Mouse (Mus musculus) heart, adult 2 months (tissue): ENCODE measurements around the gene Pcyox1. TPM values are rescaled to one million over a fixed set of nuclear protein-coding genes. Genes with fewer than 3 reads are reported as not detected.

Experiments
- DNase-seq, 2 experiments: peaks; one replicate each; pipeline ENCODE4 v3.0.0; 2021
- H3K27ac ChIP-seq: fragments of 200-600 bp; 2 replicates; pipeline ENCODE4 v1.8.1; 2022
- H3K27me3 ChIP-seq: fragments of 200-500 bp; 2 replicates; pipeline ENCODE4 v1.6.1; 2012; ENCODE audit warnings: mild to moderate bottlenecking, low read length, inconsistent platforms, mixed read lengths; ENCODE audit not compliant: control insufficient read depth, insufficient read depth
- H3K36me3 ChIP-seq: fragments of 200-500 bp; 2 replicates; pipeline ENCODE4 v1.6.1; 2012; ENCODE audit warnings: low read length, inconsistent platforms; ENCODE audit not compliant: control insufficient read depth, insufficient read depth
- H3K4me1 ChIP-seq: fragments of 200-500 bp; 2 replicates; pipeline ENCODE4 v1.6.1; 2011; ENCODE audit warnings: low read length; ENCODE audit not compliant: control insufficient read depth, insufficient read depth
- H3K4me3 ChIP-seq: fragments of 200-600 bp; 2 replicates; pipeline ENCODE4 v1.8.1; 2022
- H3K79me2 ChIP-seq: fragments of 200-500 bp; replicated peaks from 2 replicates; pipeline ENCODE4 v1.6.1; 2012; ENCODE audit warnings: mild to moderate bottlenecking, inconsistent platforms, low read length, moderate library complexity, mixed read lengths; ENCODE audit not compliant: control insufficient read depth, insufficient read depth
- H3K9ac ChIP-seq: fragments of 200-500 bp; 2 replicates; pipeline ENCODE4 v1.6.1; 2012; ENCODE audit warnings: low read depth, mild to moderate bottlenecking, control low read depth, inconsistent platforms, low read length, mixed read lengths
- CTCF ChIP-seq: fragments of 200-600 bp; IDR thresholded peaks from 2 replicates; pipeline ENCODE4 v1.8.1; 2022; ENCODE audit warnings: antibody characterized with exemption, mild to moderate bottlenecking, moderate library complexity
- EP300 ChIP-seq: fragments of 200-500 bp; IDR thresholded peaks from 2 replicates; pipeline ENCODE4 v1.6.1; 2011; ENCODE audit warnings: low read depth, low read length, control low read depth; ENCODE audit not compliant: insufficient read depth
- POLR2A ChIP-seq: fragments of 200-500 bp; IDR thresholded peaks from 2 replicates; pipeline ENCODE4 v1.6.1; 2011; ENCODE audit warnings: mild to moderate bottlenecking, low read depth, low read length, control low read depth; ENCODE audit not compliant: insufficient read depth
- WGBS: fragments of 180-500 bp; shearing (Covaris S2); methylation state at CpG from one replicate; pipeline ENCODE4 v1.1.7; 2018; 5-methylcytosine and 5-hydroxymethylcytosine counted together
- intact Hi-C: fragments of 180-260 bp; cut with DNase I; formaldehyde crosslinking; loops from one replicate; pipeline ENCODE4 v1.15.1; 2025
- polyA plus RNA-seq: library from polyadenylated mRNA; depleted of rRNA; stranded (reverse); fragments of >200 nt; gene quantifications from 2 replicates; pipeline ENCODE4 v1.2.3, GENCODE M21; 2012
- total RNA-seq, 2 experiments: library from RNA; stranded (reverse); gene quantifications; 2 replicates each; pipeline ENCODE4 v1.2.3; 2021

The Pcyox1 gene
- total and polyA plus RNA-seq, 3 experiments: 30.3 to 82.5 (median 69.6) TPM

GRCm38 (mm10) chr6:86370093-86370713 lies 26.8 kb downstream of the Pcyox1 start:
- H3K9ac ChIP-seq: peak overlapping the region; percentile 37; the same call in 1 of the 2 replicates
- peaks cover 7% of the 10 kb centered on the region for H3K4me1 ChIP-seq
- H3K27ac ChIP-seq: no peak overlapping the region
- H3K4me3 ChIP-seq: no peak overlapping the region
- no peaks in the 10 kb centered on the region for H3K27me3 ChIP-seq
- H3K36me3 ChIP-seq: no peaks in the 10 kb centered on the region
- no peak for DNase-seq
- no peak for TF ChIP-seq EP300
- 0 out of 2 replicates have a peak, but pooled peaks have one; percentile 32 for TF ChIP-seq POLR2A
- peak; percentile 60 for TF ChIP-seq CTCF
- WGBS: 61% methylated on average over 3 of the region's 3 CpGs
- intact Hi-C loops: loop anchor here (2.0 to 10.0 kb wide), 2 partner anchors 27 to 425 kb away; partner anchors contain the start of gene Pcyox1
- 0 out of 2 replicates have a peak, but pooled peaks cover 1% of the 10 kb centered on the region for H3K79me2 ChIP-seq

DNA sequence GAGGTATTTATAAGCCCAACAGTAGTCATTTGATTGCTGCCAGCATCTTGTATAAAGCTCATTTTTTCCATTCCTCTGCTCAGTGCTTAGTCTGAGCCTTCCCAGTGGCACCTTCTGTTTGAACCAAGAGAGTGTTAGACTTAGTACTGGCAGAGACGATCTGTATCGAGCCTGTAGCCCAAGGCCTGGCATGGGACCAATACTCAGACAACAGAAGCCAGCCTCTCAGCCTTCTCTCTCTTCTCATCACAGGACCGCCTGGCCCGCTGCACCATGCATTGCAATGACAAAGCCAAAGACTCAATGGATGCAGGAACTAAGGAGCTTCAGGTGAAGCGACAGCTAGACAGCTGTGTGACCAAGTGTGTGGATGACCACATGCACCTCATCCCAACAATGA lies 28.5 kb downstream of the Pcyox1 start:
- H3K4me3 ChIP-seq: no peak overlapping the region
- 82% methylated on average over 5 of the region's 5 CpGs for WGBS
- H3K9ac ChIP-seq: no peak overlapping the region
- H3K79me2 ChIP-seq: 0 out of 2 replicates have a peak, but pooled peaks cover 1% of the 10 kb centered on the region
- TF ChIP-seq EP300: no peak
- no peak for TF ChIP-seq CTCF
- no peak for TF ChIP-seq POLR2A
- H3K27me3 ChIP-seq: no peaks in the 10 kb centered on the region
- intact Hi-C loops: no loop called here
- H3K27ac ChIP-seq: no peak overlapping the region
- peaks cover 7% of the 10 kb centered on the region for H3K4me1 ChIP-seq
- no peaks in the 10 kb centered on the region for H3K36me3 ChIP-seq
- DNase-seq: no peak

DNA sequence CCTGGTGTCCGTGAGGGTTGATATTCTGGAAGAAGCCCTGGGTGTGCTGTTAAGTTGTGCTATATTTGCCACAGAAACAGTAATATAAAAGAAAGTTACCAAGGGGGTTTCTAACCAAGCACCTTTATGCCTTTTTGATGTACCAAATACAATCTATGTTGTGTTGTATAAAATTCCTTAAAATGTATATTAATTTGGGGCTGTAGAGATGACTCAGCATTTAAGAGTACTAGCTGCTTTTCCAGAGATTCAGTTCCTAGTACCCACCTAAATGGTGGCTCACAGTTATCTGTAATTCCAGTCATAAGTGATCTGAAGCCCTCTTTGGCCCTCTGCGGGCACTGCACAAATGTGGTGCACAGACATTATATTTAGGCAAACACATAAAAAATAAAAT lies 30.1 kb downstream of the Pcyox1 start:
- H3K9ac ChIP-seq: no peak overlapping the region
- H3K4me1 ChIP-seq: peaks cover 5% of the 10 kb centered on the region
- 0 out of 2 replicates have a peak, but pooled peaks cover 1% of the 10 kb centered on the region for H3K79me2 ChIP-seq
- DNase-seq: no peak
- no peaks in the 10 kb centered on the region for H3K36me3 ChIP-seq
- intact Hi-C loops: no loop called here
- WGBS: 58% methylated on average over 2 of the region's 2 CpGs
- TF ChIP-seq POLR2A (no peak), CTCF (no peak), EP300 (no peak)
- H3K4me3 ChIP-seq: no peak overlapping the region
- H3K27ac ChIP-seq: no peak overlapping the region
- no peaks in the 10 kb centered on the region for H3K27me3 ChIP-seq

DNA sequence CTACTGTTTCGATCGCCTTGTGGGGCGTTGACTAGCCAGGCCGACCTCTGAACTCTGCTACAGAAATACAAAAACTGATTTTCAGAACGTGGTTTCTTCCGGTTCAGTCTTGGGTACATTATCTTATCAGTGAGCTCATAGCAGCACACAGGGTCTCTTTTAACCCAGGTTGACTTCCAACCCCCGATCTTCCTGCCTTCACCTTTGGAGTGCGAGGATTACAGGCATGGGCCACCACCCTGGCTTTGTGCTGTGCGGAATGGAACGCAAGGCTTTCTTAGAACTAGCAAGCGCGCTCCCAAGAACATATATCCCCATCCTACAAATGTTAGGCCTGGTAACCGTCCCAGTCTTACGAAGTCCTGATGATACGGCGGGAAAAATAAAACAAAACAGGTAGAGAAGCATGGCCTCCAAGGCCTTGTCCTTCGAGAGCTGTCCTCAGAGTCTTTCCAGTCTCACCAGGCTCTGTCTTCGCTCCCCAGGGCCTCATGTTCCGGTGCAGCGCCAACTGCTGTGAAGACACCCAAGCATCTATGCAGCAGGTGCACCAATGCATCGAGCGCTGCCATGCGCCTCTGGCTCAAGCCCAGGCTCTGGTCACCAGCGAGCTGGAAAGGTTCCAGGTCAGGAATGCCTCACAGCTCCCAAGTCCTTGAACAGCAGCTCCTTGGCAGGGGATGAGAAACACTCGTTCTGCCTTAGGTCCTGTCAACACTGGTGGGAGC lies 30.7 kb downstream of the Pcyox1 start:
- TF ChIP-seq EP300: no peak
- TF ChIP-seq CTCF: no peak
- no peak for TF ChIP-seq POLR2A
- DNase-seq: peak; percentile 52 to 61
- Histone ChIP-seq H3K9ac (peak overlapping the region; percentile 65), H3K36me3 (no peaks in the 10 kb centered on the region), H3K4me3 (peak overlapping the region; percentile 82), H3K27ac (peak overlapping the region; percentile 76), H3K79me2 (no peaks in the 10 kb centered on the region), H3K4me1 (peaks cover 5% of the 10 kb centered on the region), H3K27me3 (no peaks in the 10 kb centered on the region)
- 39% methylated on average over 25 of the region's 25 CpGs for WGBS
- intact Hi-C loops: no loop called here

GRCm38 (mm10) chr6:86365371-86366124 lies 31.4 kb downstream of the Pcyox1 start, which contains the start of gene Fam136a:
Gene Fam136a, plus strand, starts transcription at chr6:86365646.
- intact Hi-C loops: loop anchor here (1.0 to 2.0 kb wide), 3 partner anchors 36 to 223 kb away; partner anchors contain the start of gene Tgfa
- H3K27ac ChIP-seq: peak within 1 kb of the TSS; percentile 76
- peak within 1 kb of the TSS; percentile 82 for H3K4me3 ChIP-seq
- WGBS: under 1% methylated on average over 74 of the region's 76 CpGs
- peak; percentile 93 to 95 for DNase-seq
- H3K9ac ChIP-seq: peak within 1 kb of the TSS; percentile 73
- H3K36me3 ChIP-seq: no peaks in the 10 kb centered on the region
- no peaks in the 10 kb centered on the region for H3K27me3 ChIP-seq
- peaks cover 2% of the 10 kb centered on the region for H3K4me1 ChIP-seq
- TF ChIP-seq EP300 (peak; percentile 85), CTCF (peak; percentile 78), POLR2A (peak; percentile 33; the same call in 1 of the 2 replicates)
- H3K79me2 ChIP-seq: no peaks in the 10 kb centered on the region
